Mouse (Mus musculus) embryonic facial prominence, embryonic 11.5 days (tissue): ENCODE measurements around the gene Cidec. TPM values are rescaled to one million over a fixed set of nuclear protein-coding genes. Genes with fewer than 3 reads are reported as not detected.

ENCODE experiments used
- ATAC-seq: fragments of 200-750 bp; cut with Nextera tagmentation; replicated peaks from 2 replicates; pipeline ENCODE4 v1.8.0; 2017; ENCODE audit warnings: low read depth; ENCODE audit not compliant: insufficient number of reproducible peaks, low FRiP score, low TSS enrichment
- DNase-seq: peaks from one replicate; pipeline ENCODE4 v3.0.0-alpha.2; 2015; ENCODE audit warnings: low spot score
- H3K27ac ChIP-seq: fragments of 300-500 bp; sonication (generic); replicated peaks from 2 replicates; pipeline ENCODE4 v1.5.1; 2014; ENCODE audit warnings: mild to moderate bottlenecking, low read depth, low read length, control low read depth
- H3K27me3 ChIP-seq: fragments of 300-500 bp; sonication (generic); 2 replicates; pipeline ENCODE4 v1.6.1; 2014; ENCODE audit warnings: mild to moderate bottlenecking, low read length, moderate library complexity, mixed read lengths; ENCODE audit not compliant: control insufficient read depth, insufficient read depth
- H3K36me3 ChIP-seq: fragments of 300-500 bp; sonication (generic); replicated peaks from 2 replicates; pipeline ENCODE4 v1.6.1; 2014; ENCODE audit warnings: low read depth, mild to moderate bottlenecking, low read length, moderate library complexity, mixed read lengths; ENCODE audit not compliant: control insufficient read depth, insufficient read depth
- H3K4me1 ChIP-seq: fragments of 300-500 bp; sonication (generic); 2 replicates; pipeline ENCODE4 v1.6.1; 2014; ENCODE audit warnings: low read length, mixed read lengths; ENCODE audit not compliant: control insufficient read depth, insufficient read depth
- H3K4me2 ChIP-seq: fragments of 300-500 bp; sonication (generic); 2 replicates; pipeline ENCODE4 v1.6.1; 2014; ENCODE audit warnings: low read depth, mild to moderate bottlenecking, control low read depth, low read length, moderate library complexity
- H3K4me3 ChIP-seq: fragments of 300-500 bp; sonication (generic); 2 replicates; pipeline ENCODE4 v1.5.1; 2014; ENCODE audit warnings: low read depth, low read length, control low read depth
- H3K9ac ChIP-seq: fragments of 300-500 bp; sonication (generic); replicated peaks from 2 replicates; pipeline ENCODE4 v1.6.1; 2014; ENCODE audit warnings: mild to moderate bottlenecking, control low read depth, low read length
- H3K9me3 ChIP-seq: fragments of 300-500 bp; sonication (generic); replicated peaks from 2 replicates; pipeline ENCODE4 v1.6.1; 2016; ENCODE audit warnings: mild to moderate bottlenecking, low read length, inconsistent platforms, mixed read lengths; ENCODE audit not compliant: control insufficient read depth
- WGBS: fragments of 180-500 bp; shearing (Covaris S2); extraction: QIAGEN DNeasy Blood & Tissue Kit; methylation state at CpG from one replicate; pipeline ENCODE4 v1.1.7; 2014; 5-methylcytosine and 5-hydroxymethylcytosine counted together
- polyA plus RNA-seq: library from polyadenylated mRNA; unstranded; fragments of >200 nt; fragmentation: Nextera tagmentation; extraction: Ambion mirVana; gene quantifications from 2 replicates; pipeline ENCODE4 v1.2.1, GENCODE M21; 2014

Cidec gene
- polyA plus RNA-seq, 1 experiment from 2014 or later = not detected

- Histone ChIP-seq H3K4me2 (peak within 1 kb of the TSS; percentile 58), H3K4me1 (no peaks in the 10 kb centered on the region), H3K9me3 (no peaks in the 10 kb centered on the region), H3K27me3 (no peaks in the 10 kb centered on the region), H3K9ac (peak within 1 kb of the TSS; percentile 96), H3K27ac (peak within 1 kb of the TSS; percentile 52; the same call in 1 of the 2 replicates), H3K4me3 (peak within 1 kb of the TSS; percentile 98), H3K36me3 (peaks cover 5% of the 10 kb centered on the region)
- WGBS = under 1% methylated on average over 44 of the region's 45 CpGs
- DNase-seq (peak; percentile 97), ATAC-seq (peak; percentile 92)
Measured at GRCm38 (mm10) chr6:113442442-113443090, 7.0 kb upstream of the Cidec start, which contains the start of gene Jagn1. Gene Jagn1, plus strand, starts transcription at chr6:113442569.

DNA sequence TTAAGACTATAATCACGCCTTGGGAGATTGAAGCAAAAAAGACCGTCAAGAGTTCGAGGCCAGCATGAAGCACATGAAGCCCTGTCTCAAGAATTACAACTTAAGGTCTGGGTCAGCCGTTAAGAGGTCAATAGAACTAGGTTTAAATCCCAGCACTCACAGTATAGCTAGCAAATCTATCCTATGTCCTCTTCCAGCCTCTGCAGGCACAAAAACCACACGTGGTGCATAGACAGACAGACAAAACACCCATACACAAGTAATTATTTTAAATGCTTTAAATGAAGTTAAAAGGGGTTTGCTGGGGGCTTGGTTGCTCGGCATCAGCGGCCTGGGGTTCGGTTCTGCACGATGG lies 6.5 kb upstream of the Cidec start:
- ATAC-seq (peak; percentile 10; the same call in 1 of the 2 replicates), DNase-seq (no peak)
- no peaks in the 10 kb centered on the region for H3K9me3 ChIP-seq
- no peaks in the 10 kb centered on the region for H3K27me3 ChIP-seq
- no peak overlapping the region for H3K27ac ChIP-seq
- peak overlapping the region; percentile 96 for H3K9ac ChIP-seq
- H3K36me3 ChIP-seq = peaks cover 2% of the 10 kb centered on the region
- H3K4me1 ChIP-seq = no peaks in the 10 kb centered on the region
- H3K4me2 ChIP-seq = peak overlapping the region; percentile 58
- peak overlapping the region; percentile 98 for H3K4me3 ChIP-seq
- 41% methylated on average over 9 of the region's 9 CpGs for WGBS

- no peaks in the 10 kb centered on the region for H3K27me3 ChIP-seq
- H3K27ac ChIP-seq = no peak overlapping the region
- H3K9me3 ChIP-seq = no peaks in the 10 kb centered on the region
- no peak for ATAC-seq
- no peak overlapping the region for H3K4me3 ChIP-seq
- no peak overlapping the region for H3K9ac ChIP-seq
- no peak overlapping the region for H3K4me2 ChIP-seq
- 56% methylated on average over 7 of the region's 7 CpGs for WGBS
- no peaks in the 10 kb centered on the region for H3K36me3 ChIP-seq
- peak; percentile 86 for DNase-seq
- no peaks in the 10 kb centered on the region for H3K4me1 ChIP-seq
Measured at GRCm38 (mm10) chr6:113441147-113441680, 5.7 kb upstream of the Cidec start.

DNA sequence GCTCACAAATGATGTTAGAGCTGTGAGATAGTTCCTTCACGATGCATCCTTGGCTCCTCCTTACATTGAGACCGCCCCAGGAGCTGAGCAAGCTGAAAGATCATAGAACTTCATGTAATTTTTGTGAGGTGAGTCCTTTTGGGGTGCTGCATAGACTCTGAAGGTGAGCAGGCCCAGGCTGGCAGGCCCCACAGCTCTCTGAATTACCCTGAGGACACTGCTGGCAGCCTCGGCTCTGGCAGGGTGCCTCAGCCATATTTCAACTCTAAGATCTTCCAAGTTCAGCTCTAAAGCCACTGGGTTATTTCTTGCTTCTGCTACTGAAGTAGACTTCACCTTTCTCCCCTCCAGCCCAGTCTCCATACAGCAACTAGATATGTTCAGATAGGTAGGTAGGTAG lies 5.1 kb upstream of the Cidec start:
- no peaks in the 10 kb centered on the region for H3K27me3 ChIP-seq
- no peaks in the 10 kb centered on the region for H3K4me1 ChIP-seq
- H3K4me2 ChIP-seq = no peak overlapping the region
- H3K36me3 ChIP-seq = no peaks in the 10 kb centered on the region
- no peak for ATAC-seq
- no peaks in the 10 kb centered on the region for H3K9me3 ChIP-seq
- no peak overlapping the region for H3K27ac ChIP-seq
- DNase-seq = no peak
- H3K9ac ChIP-seq = no peak overlapping the region
- 89% methylated on average over 3 of the region's 3 CpGs for WGBS
- no peak overlapping the region for H3K4me3 ChIP-seq

DNA sequence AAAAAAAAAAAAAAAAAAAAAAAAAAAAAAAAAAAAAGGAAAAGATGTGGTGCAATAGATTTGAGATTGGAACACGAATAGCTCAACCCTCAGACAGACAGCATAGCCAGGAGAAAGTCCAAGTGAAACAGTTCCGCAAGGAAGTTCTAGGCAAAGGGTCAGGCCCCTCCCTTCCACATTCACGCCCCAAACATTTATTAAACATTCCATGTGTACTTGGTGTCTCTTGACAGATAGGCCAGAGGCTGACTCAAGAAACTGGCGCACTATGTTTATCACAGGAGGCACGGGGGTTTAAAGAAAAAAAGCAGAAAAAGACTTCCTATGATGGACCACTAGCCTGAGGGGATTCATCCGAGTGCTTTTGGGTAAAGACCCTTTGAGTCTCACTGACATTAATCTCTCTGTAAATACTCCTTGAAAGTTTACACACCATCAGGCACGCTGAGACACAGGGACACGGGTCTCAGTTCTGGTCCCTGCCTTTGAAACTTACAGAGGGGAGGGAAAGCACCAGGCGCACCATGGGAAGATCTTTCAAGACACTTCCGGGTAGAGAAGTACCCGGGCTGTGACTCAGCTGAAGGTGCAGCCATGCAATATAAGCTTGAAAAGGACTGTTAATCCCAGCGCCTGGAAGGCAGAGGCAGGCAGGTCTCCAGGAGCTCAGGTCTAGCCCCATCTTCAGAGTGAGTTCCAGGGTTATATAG lies 3.3 kb upstream of the Cidec start:
- no peak overlapping the region for H3K9ac ChIP-seq
- no peaks in the 10 kb centered on the region for H3K36me3 ChIP-seq
- no peak overlapping the region for H3K27ac ChIP-seq
- H3K4me1 ChIP-seq = no peaks in the 10 kb centered on the region
- WGBS = 61% methylated on average over 12 of the region's 12 CpGs
- H3K4me3 ChIP-seq = no peak overlapping the region
- ATAC-seq (no peak), DNase-seq (no peak)
- no peak overlapping the region for H3K4me2 ChIP-seq
- no peaks in the 10 kb centered on the region for H3K27me3 ChIP-seq
- H3K9me3 ChIP-seq = no peaks in the 10 kb centered on the region

GRCm38 (mm10) chr6:113437135-113437534 lies 1.6 kb upstream of the Cidec start:
- 77% methylated on average over 12 of the region's 12 CpGs for WGBS
- no peaks in the 10 kb centered on the region for H3K9me3 ChIP-seq
- no peak overlapping the region for H3K4me3 ChIP-seq
- H3K4me2 ChIP-seq = no peak overlapping the region
- H3K36me3 ChIP-seq = no peaks in the 10 kb centered on the region
- H3K9ac ChIP-seq = no peak overlapping the region
- no peaks in the 10 kb centered on the region for H3K27me3 ChIP-seq
- no peaks in the 10 kb centered on the region for H3K4me1 ChIP-seq
- no peak for DNase-seq
- H3K27ac ChIP-seq = no peak overlapping the region
- ATAC-seq = no peak

DNA sequence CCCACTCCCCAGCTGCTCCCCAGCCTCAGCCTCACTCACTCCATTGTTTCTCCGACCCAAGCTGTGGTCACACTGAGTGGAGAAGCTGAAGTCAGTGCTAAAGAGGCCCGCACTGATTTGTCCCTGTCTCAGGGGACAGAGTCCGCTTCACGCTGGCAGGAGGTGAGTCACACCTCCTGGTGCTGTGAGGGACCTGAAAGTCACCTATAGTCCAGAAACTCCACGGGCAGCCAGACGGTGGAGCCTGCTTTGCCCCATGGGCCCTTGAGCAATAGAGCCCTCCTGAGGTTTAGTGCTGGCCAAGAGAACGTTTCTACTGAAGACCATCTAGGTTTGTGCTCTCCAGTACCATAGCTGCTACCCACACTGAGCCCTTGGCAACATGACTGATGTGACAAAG lies 869 bp downstream of the Cidec start:
- no peaks in the 10 kb centered on the region for H3K27me3 ChIP-seq
- H3K9me3 ChIP-seq = no peaks in the 10 kb centered on the region
- H3K9ac ChIP-seq = no peak overlapping the region
- DNase-seq = no peak
- H3K4me1 ChIP-seq = no peaks in the 10 kb centered on the region
- no peak overlapping the region for H3K4me3 ChIP-seq
- H3K4me2 ChIP-seq = no peak overlapping the region
- H3K36me3 ChIP-seq = no peaks in the 10 kb centered on the region
- H3K27ac ChIP-seq = no peak overlapping the region
- WGBS = 76% methylated on average over 7 of the region's 7 CpGs
- no peak for ATAC-seq

DNA sequence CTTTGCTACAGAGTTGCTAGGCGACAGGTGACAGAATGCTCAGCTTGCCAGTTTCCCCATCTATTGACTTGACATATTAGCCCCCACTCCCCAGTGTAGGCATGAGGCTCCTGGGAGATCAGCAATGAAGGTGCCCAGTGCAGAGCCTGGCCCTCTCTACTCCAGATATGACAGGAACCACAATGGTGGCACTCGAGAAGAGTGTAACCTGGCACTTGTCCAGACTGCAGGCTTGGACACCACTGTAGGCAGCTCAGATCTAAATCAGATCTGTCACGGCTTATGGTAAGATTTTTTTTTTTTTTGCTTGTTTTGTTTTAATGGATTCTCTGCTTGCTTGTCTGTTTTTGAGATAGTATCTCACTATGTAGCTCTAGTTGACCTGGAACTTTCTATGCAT lies 1.9 kb downstream of the Cidec start:
- H3K27ac ChIP-seq = no peak overlapping the region
- no peaks in the 10 kb centered on the region for H3K4me1 ChIP-seq
- no peaks in the 10 kb centered on the region for H3K36me3 ChIP-seq
- H3K9ac ChIP-seq = no peak overlapping the region
- H3K4me2 ChIP-seq = no peak overlapping the region
- no peak overlapping the region for H3K4me3 ChIP-seq
- ATAC-seq (no peak), DNase-seq (no peak)
- 76% methylated on average over 3 of the region's 3 CpGs for WGBS
- H3K27me3 ChIP-seq = no peaks in the 10 kb centered on the region
- no peaks in the 10 kb centered on the region for H3K9me3 ChIP-seq
